Mouse (Mus musculus): ENCODE data around the gene Anxa2. TPM values are rescaled to one million over a fixed set of nuclear protein-coding genes. Genes with fewer than 3 reads are reported as not detected.

Gene Anxa2
- 79.2 and 80.1 TPM in 2 replicates for polyA plus RNA-seq (2015; fragmentation: Nextera tagmentation; extraction: Ambion mirVana)

DNA sequence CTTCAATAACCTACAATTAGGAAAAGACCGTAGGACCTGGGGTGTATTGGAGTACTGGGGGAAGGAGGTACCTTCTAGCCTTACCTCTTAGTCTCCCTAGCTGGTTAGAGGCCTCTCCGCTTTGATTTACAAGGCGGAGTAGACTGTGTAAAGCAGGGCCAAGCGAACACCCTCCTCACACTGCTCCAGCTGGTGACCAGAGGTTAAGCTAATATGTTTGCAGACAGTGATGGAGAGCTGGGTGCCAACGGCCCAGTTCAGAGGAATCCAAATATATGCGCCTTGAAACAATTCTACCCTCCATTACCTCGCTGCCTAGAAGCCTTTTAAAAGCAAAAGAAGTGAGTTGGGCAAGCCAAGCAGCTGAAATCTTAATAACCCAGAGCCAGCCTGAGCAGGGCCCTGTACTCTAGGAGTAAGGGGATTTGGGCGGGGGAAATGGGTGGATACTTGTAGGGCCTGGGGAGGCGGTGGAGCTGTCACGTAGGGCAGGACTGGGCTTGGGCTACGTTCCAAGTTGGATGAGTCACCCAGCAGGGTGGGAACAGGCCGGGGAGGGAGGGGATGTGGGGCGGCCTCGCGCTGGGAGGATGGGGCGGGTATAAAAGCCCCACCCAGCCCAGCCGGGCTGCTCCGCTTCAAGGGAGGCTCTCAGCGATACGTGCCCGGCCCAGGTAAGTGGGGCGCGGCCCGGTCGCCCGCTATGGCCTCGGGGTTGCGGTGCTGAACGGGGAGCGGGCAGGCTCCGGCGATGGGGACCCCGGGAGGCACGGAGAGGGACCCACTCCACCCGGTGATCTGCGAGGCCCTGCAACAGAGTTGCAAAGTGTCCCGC lies at the start of gene Anxa2:
Gene Anxa2, plus strand, starts transcription at position 555 of the 835 bp plus-strand sequence.
- H3K4me1 ChIP-seq, result peaks cover 21% of the 10 kb centered on the region
- H3K9me3 ChIP-seq (replicated peaks), result no peaks in the 10 kb centered on the region
- peak within 1 kb of the TSS; percentile 65 for H3K9ac ChIP-seq
- no peaks in the 10 kb centered on the region for H3K36me3 ChIP-seq (ENCODE audit: poor library complexity, severe bottlenecking)
- peak within 1 kb of the TSS; percentile 49 for H3K27ac ChIP-seq
- peak; percentile 89 for ATAC-seq
- H3K27me3 ChIP-seq, result peaks cover 21% of the 10 kb centered on the region
- peak within 1 kb of the TSS; percentile 49 for H3K4me3 ChIP-seq
- H3K4me2 ChIP-seq, result peak within 1 kb of the TSS; percentile 89
- 11% methylated on average over 37 of the region's 37 CpGs for WGBS

DNA sequence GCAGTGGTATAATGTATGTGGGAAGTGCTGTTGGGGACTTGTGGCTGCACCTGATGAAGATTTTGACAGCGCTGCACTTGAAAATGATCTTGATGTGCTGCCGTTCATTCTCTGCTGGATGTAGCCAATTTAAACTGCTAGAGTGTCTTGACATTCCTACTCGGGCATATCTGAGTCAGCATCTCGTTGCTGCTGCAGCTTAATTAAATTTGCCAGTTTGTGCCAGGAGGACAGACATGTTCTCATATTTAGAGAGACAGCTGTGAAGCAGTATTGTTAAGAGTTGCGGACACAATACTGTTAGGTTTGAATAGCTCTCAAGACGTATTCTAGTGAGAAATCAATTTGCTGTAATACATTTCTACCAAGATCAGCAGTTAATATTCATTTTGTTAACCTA lies 48.7 kb upstream of the Anxa2 start:
- H3K9ac ChIP-seq, result no peak overlapping the region
- WGBS, result 62% methylated on average over 6 of the region's 6 CpGs
- no peaks in the 10 kb centered on the region for H3K9me3 ChIP-seq (replicated peaks)
- no peak overlapping the region for H3K4me3 ChIP-seq
- no peaks in the 10 kb centered on the region for H3K4me1 ChIP-seq
- H3K27me3 ChIP-seq, result no peaks in the 10 kb centered on the region
- ATAC-seq, result no peak
- H3K4me2 ChIP-seq, result no peak overlapping the region
- H3K36me3 ChIP-seq (ENCODE audit: poor library complexity, severe bottlenecking), result peaks cover 3% of the 10 kb centered on the region; the same call in 1 of the 2 replicates
- no peak overlapping the region for H3K27ac ChIP-seq

DNA sequence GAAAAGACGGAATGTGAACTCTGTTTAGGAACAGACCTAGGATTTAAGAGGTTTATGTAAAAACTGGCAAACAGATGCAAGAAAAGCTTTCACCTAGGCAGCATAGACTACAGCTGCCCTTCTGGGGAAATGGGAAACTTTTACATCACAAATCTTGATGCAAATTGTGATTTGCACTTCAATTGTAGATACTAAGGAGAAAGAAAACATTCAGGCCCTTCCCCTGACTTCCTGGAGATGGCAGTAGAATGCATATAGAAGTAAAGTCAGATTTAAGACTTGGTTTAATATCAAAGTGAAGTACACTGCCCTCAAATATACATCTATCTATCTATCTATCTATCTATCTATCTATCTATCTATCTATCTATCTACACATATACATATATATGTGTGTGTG lies 33.9 kb upstream of the Anxa2 start:
- no peaks in the 10 kb centered on the region for H3K4me1 ChIP-seq
- H3K4me3 ChIP-seq, result no peak overlapping the region
- WGBS, result 81% methylated on average over 1 of the region's 1 CpGs
- H3K9ac ChIP-seq, result no peak overlapping the region
- no peaks in the 10 kb centered on the region for H3K27me3 ChIP-seq
- peaks cover 51% of the 10 kb centered on the region for H3K36me3 ChIP-seq (ENCODE audit: poor library complexity, severe bottlenecking)
- ATAC-seq, result no peak
- H3K4me2 ChIP-seq, result no peak overlapping the region
- no peaks in the 10 kb centered on the region for H3K9me3 ChIP-seq (replicated peaks)
- no peak overlapping the region for H3K27ac ChIP-seq

DNA sequence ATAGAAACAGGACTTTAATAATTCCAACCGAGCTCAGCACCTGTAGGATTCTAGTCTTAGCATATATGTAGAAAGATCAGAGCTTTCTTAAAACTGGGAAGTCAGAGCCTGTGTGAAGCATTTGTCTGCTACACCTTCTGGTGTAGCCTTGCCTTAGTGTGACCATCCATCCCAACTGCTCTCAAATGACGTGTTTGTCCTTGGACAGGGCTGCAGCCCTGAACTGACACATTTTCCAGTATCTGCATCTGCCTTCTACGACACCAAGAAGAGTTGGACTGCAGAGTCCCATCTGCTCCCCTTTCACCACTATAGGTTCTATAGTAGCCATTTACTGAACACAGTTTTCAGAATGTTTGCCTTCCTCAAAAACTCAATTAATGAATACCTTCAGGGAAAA lies 22.9 kb upstream of the Anxa2 start:
- WGBS, result 81% methylated on average over 3 of the region's 3 CpGs
- H3K27me3 ChIP-seq, result no peaks in the 10 kb centered on the region
- no peak overlapping the region for H3K4me3 ChIP-seq
- peaks cover 38% of the 10 kb centered on the region for H3K36me3 ChIP-seq (ENCODE audit: poor library complexity, severe bottlenecking)
- no peaks in the 10 kb centered on the region for H3K9me3 ChIP-seq (replicated peaks)
- no peak overlapping the region for H3K27ac ChIP-seq
- H3K4me1 ChIP-seq, result peaks cover 13% of the 10 kb centered on the region
- ATAC-seq, result no peak
- no peak overlapping the region for H3K4me2 ChIP-seq
- no peak overlapping the region for H3K9ac ChIP-seq

DNA sequence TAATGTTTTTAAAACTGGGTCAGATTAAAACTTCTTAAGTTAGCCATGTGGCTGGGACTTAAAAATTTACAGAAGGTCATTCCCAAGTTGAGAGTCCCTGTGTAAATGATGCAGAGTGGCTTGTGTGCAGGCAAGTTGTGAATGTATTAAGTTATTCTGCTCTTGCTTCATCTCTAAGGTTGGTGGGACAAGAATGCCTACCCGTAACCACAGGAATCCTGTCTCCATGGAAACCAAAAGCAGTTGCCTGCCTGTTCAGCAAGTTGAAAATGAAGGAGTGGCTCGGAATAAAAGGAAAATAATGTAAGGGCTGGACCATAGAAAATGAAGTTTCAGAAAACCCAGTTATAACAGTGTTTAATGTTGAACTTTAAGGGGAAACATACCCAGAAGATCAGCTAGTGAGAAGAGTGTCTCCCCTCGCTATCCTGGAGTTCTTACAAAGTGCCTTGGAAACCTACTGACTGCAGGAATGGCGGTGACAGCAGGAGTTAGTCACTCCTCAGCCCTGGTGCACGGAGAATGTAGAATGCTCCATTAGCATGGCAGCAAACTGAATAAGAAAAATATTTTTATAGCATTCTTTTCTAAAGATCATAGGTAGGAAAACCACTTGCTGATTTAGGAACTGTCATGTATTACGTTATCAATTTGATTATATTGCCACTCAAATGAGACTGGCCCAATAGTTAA lies 21.4 kb upstream of the Anxa2 start:
- 20% methylated on average over 6 of the region's 6 CpGs for WGBS
- peaks cover 13% of the 10 kb centered on the region for H3K4me1 ChIP-seq
- H3K27ac ChIP-seq, result peak overlapping the region; percentile 4; the same call in 1 of the 2 replicates
- H3K27me3 ChIP-seq, result no peaks in the 10 kb centered on the region
- no peak for ATAC-seq
- H3K9ac ChIP-seq, result no peak overlapping the region
- H3K4me2 ChIP-seq, result no peak overlapping the region
- peaks cover 27% of the 10 kb centered on the region for H3K36me3 ChIP-seq (ENCODE audit: poor library complexity, severe bottlenecking)
- no peak overlapping the region for H3K4me3 ChIP-seq
- no peaks in the 10 kb centered on the region for H3K9me3 ChIP-seq (replicated peaks)

DNA sequence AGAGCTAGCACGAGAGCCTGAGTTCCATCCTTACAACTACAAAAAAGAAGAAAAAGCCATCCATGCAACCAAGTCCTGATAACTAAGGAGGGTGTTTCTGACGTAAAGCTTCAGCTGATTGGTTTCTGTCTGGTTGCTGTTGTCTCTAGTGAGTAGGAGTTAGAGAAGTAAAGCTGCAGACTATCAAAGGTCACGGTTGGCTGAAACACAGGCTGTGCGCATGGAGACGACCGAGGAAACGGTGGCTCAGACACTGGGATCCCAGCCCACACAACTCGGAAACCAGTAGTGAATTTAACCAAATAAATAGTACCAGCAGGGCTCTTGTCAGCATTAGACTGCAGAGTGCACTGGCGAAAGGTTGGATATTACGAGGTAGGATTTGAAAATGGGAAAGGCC lies 18.2 kb upstream of the Anxa2 start:
- peaks cover 4% of the 10 kb centered on the region; the same call in 1 of the 2 replicates for H3K36me3 ChIP-seq (ENCODE audit: poor library complexity, severe bottlenecking)
- 92% methylated on average over 10 of the region's 10 CpGs for WGBS
- H3K9ac ChIP-seq, result no peak overlapping the region
- no peak overlapping the region for H3K27ac ChIP-seq
- H3K4me1 ChIP-seq, result peaks cover 13% of the 10 kb centered on the region
- no peak for ATAC-seq
- H3K4me2 ChIP-seq, result no peak overlapping the region
- no peaks in the 10 kb centered on the region for H3K9me3 ChIP-seq (replicated peaks)
- H3K4me3 ChIP-seq, result no peak overlapping the region
- no peaks in the 10 kb centered on the region for H3K27me3 ChIP-seq

DNA sequence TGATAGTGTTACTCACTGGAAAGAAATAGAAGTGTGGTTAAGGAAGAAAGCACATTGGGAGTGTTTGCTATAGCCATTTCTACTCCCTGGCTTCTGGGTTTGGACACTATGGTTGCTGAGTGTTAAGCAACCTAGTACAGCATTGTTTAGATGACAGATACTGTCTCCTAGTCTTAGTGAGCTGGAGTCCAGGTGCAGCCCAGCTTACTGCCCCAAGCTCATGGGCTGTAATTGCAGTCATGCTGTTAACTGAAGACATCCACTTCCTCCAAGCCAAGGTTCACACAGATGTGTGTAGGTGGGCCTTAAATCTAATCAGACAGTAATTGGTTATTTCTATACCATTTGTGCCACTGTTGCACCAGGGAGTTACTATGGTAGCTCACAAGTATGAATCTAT lies 17.8 kb upstream of the Anxa2 start:
- H3K9me3 ChIP-seq (replicated peaks), result no peaks in the 10 kb centered on the region
- no peak overlapping the region for H3K4me3 ChIP-seq
- no peak overlapping the region for H3K27ac ChIP-seq
- H3K36me3 ChIP-seq (ENCODE audit: poor library complexity, severe bottlenecking), result peaks cover 4% of the 10 kb centered on the region; the same call in 1 of the 2 replicates
- peaks cover 13% of the 10 kb centered on the region for H3K4me1 ChIP-seq
- H3K27me3 ChIP-seq, result no peaks in the 10 kb centered on the region
- ATAC-seq, result no peak
- H3K4me2 ChIP-seq, result no peak overlapping the region
- H3K9ac ChIP-seq, result no peak overlapping the region

DNA sequence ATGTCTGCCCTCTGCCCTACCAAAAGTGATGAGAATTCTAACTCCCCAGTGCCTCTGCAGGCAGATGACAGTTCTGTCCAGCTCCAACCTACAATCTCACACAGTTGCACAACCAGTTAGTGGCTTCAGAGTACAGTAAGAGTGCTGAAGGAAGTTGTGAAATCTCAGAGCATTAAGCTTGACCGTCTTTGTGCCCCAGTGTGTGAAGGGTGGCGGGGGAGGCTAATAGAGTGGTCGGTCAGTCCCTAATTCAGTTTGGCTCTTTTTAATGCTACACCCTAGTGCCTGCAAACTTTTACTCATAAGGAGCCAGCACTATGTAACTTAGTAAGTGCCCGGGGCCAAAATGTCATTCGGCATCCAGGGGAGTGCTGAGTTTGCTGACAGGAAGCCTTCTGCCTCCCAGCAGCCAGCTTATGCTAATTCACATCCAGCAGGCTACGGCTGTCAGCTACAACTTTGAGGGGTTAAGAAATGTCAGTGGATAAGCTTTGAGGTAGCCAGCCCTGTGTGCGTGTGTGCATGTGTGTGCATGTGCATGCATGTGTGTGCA lies 13.5 kb upstream of the Anxa2 start:
- Histone ChIP-seq H3K4me1 (no peaks in the 10 kb centered on the region), H3K4me3 (no peak overlapping the region), H3K27ac (no peak overlapping the region), H3K27me3 (no peaks in the 10 kb centered on the region), H3K4me2 (no peak overlapping the region), H3K9ac (no peak overlapping the region), H3K36me3 (ENCODE audit: poor library complexity, severe bottlenecking) (no peaks in the 10 kb centered on the region), H3K9me3 (replicated peaks) (no peaks in the 10 kb centered on the region)
- WGBS, result 45% methylated on average over 7 of the region's 7 CpGs
- ATAC-seq, result no peak

DNA sequence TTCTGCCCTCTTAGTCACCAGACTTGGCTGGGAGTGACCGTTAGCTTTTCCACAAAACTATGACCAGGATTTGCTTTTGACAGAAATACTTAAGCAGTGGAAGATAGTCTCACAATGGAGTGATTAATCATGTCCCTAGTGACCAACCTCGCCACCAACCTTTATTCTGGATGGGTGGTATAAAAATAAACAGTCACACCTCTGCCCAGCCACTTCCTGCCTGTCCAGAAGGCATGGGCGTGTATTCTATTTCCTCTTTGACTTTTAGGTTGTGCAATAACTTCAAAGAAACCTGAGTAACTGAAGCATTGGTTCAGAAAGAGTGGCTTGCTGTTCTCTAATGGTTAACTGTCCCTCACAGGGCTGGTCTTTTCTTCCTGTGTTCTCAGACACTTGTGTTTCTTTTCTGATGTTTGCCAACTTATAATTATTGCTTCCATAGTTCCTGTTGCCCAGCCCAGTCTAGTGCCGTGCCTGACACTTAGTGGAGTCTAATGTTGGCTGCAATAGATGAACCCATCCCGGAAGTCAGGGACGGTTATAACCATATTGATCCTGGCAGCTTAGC lies 10.9 kb upstream of the Anxa2 start:
- Histone ChIP-seq H3K4me1 (no peaks in the 10 kb centered on the region), H3K4me2 (no peak overlapping the region), H3K36me3 (ENCODE audit: poor library complexity, severe bottlenecking) (no peaks in the 10 kb centered on the region), H3K9me3 (replicated peaks) (no peaks in the 10 kb centered on the region), H3K4me3 (no peak overlapping the region), H3K27me3 (no peaks in the 10 kb centered on the region), H3K27ac (no peak overlapping the region), H3K9ac (no peak overlapping the region)
- no peak for ATAC-seq
- 84% methylated on average over 6 of the region's 6 CpGs for whole genome bisulfite sequencing

DNA sequence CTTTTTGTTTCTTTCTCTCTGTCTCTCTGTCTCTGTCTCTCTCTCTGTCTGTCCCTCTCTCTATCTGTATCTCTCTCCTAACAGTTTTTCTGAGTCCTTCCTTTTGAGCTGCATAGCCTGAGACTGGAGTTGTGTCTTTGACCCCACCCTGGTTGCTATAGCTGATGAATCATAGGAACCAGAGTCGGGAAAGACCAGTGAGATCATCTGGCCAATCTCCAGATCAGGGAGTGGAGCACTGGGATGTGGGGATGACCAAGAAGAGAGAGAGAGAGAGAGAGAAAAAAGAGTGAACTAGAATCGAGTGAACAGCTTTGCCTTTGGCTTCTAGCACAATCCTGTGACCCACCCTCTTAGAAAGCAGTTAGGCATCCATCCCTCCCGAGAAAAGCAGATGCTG lies 10.2 kb upstream of the Anxa2 start:
- ATAC-seq, result no peak

DNA sequence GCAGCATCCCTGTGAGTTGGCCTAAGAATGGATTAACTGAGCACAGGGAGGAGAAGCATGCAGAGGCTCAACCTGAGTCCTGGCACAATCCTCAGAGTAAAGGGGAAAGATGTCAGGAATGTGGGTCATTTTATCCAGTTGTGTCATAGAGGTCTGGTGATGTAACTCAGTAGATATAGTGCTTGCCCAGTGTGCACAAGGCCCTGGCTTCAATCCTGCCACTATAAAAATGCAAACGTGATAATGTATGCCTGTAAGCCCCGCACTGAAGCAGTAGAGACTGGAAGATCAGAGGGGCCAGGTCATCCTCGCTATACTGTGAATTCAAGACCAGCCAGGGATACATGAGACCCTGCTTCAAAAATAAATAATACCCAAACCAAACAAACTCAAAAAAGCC lies 4.6 kb upstream of the Anxa2 start:
- WGBS, result 69% methylated on average over 3 of the region's 3 CpGs
- Histone ChIP-seq H3K9ac (no peak overlapping the region), H3K4me1 (peaks cover 10% of the 10 kb centered on the region), H3K4me3 (no peak overlapping the region), H3K27me3 (peaks cover 4% of the 10 kb centered on the region), H3K9me3 (replicated peaks) (no peaks in the 10 kb centered on the region), H3K27ac (no peak overlapping the region), H3K4me2 (no peak overlapping the region), H3K36me3 (ENCODE audit: poor library complexity, severe bottlenecking) (no peaks in the 10 kb centered on the region)
- ATAC-seq, result no peak

More for the DNA sequence above, 10.2 kb upstream of the Anxa2 start:
- H3K27me3 ChIP-seq, result no peaks in the 10 kb centered on the region
- no peaks in the 10 kb centered on the region for H3K36me3 ChIP-seq (ENCODE audit: poor library complexity, severe bottlenecking)
- WGBS, result 71% methylated on average over 3 of the region's 3 CpGs
- H3K4me1 ChIP-seq, result no peaks in the 10 kb centered on the region
- no peak overlapping the region for H3K27ac ChIP-seq
- no peak overlapping the region for H3K4me3 ChIP-seq
- H3K9ac ChIP-seq, result no peak overlapping the region
- H3K4me2 ChIP-seq, result no peak overlapping the region
- no peaks in the 10 kb centered on the region for H3K9me3 ChIP-seq (replicated peaks)

DNA sequence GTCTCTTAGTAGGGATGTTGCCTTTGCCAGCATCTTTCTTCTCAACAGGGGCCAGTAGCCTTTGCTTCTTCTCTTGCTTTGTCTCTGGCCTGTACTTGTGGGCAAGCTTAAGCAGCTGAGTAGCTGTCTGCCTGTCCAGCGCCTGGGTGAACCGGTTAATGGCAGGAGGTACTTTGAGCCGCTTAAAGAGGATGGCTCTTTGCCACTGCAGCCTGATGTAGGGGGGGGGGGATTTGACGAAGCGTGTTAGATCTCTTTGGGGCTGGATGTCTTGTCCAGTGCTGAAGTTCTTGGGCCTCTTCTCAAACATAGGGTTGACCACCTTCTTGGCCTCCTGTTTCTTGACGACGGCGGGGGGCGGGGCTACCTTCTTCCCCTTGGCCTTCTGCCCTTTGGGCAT lies 2.8 kb upstream of the Anxa2 start:
- 83% methylated on average over 9 of the region's 9 CpGs for WGBS
- H3K4me2 ChIP-seq, result no peak overlapping the region
- no peaks in the 10 kb centered on the region for H3K36me3 ChIP-seq (ENCODE audit: poor library complexity, severe bottlenecking)
- H3K27me3 ChIP-seq, result peaks cover 20% of the 10 kb centered on the region
- H3K4me1 ChIP-seq, result peaks cover 15% of the 10 kb centered on the region
- H3K9ac ChIP-seq, result no peak overlapping the region
- H3K9me3 ChIP-seq (replicated peaks), result no peaks in the 10 kb centered on the region
- no peak for ATAC-seq
- no peak overlapping the region for H3K4me3 ChIP-seq
- H3K27ac ChIP-seq, result no peak overlapping the region
